Mouse (Mus musculus) c-Kit-positive CD71-positive TER-119-positive erythroid progenitor cells, embryonic 14.5 days (primary cell): ENCODE data around the gene Rrp1b.
"Not testable (repeated sequence)": the region's sequence is repeated elsewhere in the genome, so short reads cannot be mapped to it uniquely, and the experiment has no call there.

Experiments used
- DNase-seq: peaks from one replicate; pipeline ENCODE4 v3.0.0-alpha.2; 2013; ENCODE audit warnings: low spot score

The Rrp1b gene

DNA sequence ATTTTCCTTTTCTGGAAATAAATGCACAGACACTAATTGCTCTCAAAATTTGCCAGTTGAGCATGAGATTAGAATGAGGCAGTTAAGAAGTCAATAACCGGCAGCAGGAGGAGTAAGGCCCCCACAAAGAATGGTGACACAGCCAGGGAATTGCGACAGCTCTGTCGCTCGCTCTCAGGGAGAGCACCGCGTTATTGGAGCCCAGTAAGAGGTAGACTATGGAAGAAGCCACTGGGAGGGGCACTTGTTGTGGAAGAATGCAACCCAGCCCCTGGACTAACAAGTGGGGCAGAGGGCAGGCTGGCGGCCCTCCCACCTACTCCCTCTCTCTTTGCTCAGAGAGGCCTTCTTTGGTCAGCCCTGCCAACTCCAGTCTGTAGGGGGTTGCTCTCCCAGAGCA lies 4.2 kb upstream of the Rrp1b start:
- no peak for DNase-seq

DNA sequence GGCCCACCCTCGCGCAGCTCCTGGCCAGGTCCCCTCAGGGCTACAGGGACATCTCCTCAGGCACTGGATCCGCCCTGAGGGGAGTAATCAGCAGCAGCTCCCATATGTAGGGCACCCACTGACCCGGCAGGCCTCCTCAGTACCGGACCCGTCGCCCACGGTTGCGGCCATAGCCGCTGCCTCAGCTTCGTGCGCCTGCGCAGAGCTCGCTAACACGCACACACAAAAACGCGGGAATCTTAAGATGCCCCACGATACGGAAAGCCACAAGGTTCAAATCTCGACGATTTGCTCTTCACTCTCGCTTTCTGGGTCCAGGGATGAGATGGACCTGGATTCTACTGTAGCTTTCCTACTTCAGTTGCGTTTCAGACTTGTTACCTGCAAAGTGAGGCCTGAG lies 1.6 kb upstream of the Rrp1b start:
- no peak for DNase-seq

DNA sequence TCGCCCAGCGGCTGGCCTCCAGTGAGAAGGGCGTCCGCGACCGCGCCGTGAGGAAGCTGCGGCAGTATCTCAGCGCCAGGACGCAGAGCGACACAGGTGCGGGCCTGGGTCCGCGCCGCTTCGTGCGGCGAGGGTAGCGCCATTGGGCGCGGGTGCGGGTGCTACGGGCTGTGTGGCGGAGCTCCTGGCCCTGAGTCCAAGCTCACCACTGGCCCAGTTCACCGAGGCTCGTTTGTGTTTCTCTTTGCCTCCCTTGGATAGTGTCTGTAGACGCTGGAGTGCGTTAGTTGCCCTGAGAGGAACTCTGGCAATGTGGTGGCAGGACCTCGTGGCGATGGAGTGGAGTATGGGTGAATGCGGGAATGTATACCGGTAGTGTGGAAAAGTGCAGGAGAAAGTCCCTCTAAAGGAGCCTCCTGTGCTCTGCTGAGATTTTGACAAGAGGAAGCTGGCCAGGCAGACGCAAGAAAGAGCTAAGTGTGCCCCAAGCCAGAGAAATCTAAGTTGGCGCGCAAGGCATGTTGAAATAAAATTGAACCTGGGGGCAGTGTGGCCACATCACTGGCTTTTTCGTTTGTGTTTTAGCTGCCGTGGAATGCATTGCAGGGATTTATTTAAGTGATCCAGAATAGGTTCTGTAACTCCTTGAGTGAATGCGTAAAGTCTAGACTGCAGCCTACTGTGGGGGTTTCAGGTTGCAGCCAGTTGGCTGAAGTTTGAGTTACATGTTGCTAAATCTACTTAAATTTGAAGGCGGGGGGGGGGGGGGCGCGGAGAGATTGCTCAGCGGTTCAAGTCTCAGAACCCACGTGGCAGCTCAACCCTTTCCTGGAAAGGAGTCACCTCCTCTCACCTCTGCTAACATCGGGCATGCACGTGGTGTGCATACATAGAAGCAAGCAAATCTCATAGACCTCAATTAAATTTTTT lies 874 bp downstream of the Rrp1b start:
- DNase-seq = peak; percentile 26

DNA sequence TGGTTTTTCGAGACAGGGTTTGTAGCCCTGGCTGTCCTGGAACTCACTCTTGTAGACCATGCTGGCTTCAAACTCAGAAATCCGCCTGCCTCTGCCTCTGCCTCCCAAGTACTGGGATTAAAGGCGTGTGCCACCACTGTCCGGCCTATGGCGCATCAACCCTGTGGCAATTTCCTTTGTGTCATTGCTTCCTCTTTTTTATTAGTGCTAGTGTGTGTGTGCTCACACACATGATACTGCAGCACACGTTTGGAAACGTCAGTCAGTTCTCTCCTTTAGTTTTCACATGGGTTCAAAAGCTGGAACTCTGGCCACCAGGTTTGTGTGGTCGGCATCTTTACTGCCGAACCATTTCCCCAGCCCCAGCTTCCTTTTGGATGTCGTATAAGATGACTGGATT lies 4.4 kb downstream of the Rrp1b start:
- DNase-seq = no peak

DNA sequence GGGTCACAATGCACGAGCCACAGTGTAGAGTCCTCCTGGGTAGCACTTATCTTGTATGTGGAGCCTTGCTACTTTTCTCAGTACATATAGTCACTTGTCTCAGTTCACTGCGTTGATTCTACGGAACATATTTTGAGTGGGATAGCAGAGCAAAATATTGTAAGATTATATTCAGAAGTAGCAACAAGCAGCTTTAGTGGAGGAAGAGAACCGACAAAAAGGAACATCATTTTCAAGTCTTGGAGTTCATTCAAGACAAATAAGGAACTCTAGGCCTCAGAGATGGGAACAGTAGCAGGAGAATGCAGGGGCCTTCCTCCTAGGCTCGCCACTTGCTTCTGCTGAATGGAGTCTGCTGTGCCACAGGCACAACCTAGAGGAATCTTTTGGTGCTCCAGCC lies 10.6 kb downstream of the Rrp1b start:
- no peak for DNase-seq

DNA sequence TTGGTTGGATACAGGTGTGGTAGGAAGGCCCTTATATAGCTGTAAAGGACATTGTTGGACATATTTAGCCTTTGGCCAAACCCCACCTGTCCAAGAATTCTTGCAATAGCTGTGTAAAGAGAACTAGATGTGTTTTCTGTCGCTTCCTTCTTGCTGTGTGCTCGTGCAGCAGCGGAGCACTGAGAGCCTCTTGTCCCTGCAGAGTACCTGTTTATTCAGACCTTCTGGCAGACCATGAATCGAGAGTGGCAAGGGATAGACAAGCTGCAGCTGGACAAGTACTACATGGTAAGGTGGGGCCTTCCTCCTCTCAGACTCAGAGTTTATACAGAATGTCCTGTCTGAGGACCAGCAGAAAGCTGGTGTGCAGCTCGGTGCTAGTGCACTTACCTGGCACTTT lies 12.5 kb downstream of the Rrp1b start:
- no peak for DNase-seq

DNA sequence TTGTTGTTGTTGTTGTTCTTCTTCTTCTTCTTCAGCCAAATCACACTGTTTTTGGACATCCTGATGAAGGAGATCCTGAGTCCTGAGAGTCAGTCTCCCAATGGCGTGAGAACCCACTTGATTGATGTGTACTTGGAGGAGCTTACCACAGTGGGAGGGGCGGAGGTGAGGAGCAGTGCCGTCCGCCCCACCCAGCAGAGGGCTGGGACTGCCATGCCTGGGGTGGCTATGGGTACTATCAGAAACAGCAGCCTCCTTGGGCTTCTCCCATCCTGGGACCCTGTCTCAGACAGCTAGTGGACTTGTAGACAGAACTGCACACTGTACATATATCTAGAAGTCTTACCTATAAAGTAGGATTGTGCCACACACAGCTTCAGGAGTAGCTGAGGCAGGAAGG lies 14.0 kb downstream of the Rrp1b start:
- no peak for DNase-seq

DNA sequence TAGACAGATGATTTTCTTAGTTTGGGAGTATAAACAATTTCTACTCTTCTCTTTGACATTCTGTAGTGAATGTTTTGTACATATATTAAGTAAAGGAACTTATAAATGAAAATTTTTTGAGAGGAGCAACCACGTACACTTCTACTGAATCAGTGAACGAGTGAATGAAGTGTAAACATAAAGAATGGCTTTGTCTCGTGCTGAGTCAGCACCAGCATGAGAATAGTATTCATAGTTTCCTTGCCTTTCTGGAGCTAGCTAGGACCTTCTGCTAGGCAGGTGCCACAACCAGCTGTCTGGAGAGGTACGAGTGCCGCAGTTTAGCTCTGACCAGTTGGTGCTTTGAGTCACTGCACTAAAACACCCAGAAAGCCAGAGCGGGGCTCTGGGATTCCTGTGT lies 14.7 kb downstream of the Rrp1b start:
- DNase-seq = no peak

DNA sequence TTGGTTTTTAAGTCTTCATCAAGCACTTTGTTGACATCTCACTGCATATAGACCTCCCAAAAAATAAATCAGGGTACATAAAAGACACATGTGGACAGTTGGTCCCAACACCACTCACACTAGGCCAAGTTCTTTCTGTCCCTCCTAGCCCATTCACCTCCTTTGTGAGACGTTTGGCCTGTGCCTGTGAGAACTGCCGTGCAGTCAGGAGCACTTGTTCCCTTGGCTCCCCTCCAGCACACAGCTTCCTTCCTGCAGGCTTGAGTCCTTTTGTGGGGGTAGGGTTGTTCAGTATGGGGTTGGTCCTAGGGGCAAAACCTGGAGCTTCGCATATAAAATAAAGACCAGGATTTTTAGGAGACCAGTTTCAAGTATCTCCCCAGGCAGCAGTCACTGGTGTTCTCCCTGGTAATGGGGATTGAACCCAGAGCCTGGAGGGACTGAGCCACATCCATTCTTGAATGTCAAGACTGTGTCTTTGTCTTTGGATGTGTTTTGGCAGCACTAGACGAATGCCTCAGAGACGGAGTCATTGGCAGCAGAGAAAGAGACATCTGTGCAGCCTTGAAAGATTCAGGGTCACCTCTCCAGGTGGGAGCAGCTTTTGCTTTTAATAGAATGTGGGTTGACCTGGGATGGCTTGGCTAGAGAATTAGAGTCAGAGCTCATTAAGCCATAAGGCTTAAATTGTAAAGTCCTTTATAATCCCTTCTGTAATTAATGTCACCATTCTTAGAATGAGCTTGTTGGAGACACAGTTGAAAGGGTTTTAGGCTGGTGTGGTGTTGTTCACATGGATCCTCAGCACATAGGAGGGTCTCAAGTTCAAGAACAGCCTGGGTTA lies 16.6 kb downstream of the Rrp1b start:
- DNase-seq = no peak

DNA sequence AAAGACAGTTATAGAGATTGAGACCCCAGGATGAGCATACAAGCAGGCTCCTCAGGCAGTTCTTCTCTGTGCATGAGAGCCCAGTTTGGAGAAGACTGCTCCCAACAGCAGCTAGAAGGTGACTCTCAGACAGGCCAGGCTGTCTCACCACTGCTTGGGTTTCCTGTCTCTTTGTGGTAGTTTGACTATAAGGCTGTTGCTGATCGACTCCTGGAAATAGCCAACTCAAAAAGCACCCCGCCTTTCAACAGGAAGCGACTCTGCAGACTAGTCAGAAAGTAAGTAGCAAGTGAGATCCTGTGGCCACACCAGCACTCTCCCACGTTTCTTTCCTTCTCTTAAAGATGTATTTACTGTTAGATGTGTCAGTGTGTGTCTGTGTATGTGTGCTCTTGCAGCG lies 17.8 kb downstream of the Rrp1b start:
- DNase-seq = no peak

DNA sequence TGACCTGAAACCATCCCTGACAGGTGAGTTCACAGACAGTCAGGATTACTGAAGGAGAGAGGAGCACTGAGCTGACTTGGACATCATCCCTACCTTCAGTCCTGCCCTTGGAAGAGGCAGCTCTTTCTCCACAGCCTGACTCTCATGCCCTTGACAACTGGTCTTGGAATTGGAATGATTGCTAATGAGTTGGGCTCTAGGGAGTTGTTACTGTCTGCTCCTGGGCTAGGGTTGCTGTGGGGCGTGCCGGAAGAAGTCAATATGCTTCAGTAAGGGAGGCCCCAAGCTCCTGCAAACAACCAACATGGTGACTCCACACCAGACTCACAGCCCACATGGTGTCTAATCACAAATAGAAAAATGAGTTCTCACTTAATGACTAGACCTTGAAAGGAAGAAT lies 21.9 kb downstream of the Rrp1b start:
- no peak for DNase-seq

DNA sequence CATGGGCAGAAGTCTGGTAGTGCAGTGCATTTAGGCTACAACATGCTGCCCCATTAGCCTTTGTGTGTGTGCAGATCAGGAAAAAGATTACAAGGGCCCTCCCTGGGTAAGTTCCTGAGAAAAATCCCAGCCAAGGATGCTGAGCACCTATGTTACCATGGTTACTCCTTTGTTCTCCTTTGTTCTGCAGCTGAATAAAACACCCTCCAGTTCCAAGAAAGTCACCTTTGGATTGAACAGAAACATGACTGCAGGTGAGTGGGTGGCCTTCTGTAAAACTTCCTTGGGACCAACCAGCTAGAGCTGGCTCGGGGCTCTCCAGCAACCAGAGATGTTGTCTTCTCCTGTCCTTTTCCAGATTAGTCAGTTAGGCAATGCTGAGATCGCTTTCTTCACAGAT lies 23.2 kb downstream of the Rrp1b start:
- DNase-seq = no peak

DNA sequence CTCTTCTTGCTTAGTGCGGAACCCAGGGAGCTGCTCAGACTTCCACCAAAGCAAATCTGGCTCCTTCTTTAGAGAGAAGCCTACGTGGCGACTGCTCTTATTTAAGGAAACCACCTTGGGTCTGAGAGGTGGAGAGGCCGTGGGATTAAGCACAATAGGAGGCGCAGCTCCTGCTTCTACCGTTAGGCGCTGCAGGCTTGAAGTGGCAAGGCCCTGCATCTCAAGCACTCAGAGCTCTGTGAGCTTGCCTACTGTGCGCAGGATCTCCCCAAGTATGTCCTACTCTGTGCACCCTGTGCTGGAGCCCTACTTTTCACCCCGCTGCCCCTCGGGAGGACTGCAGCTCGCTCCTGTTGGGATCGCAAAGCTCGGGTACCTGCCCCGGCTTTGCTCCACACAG lies 25.3 kb downstream of the Rrp1b start:
- DNase-seq = no peak

DNA sequence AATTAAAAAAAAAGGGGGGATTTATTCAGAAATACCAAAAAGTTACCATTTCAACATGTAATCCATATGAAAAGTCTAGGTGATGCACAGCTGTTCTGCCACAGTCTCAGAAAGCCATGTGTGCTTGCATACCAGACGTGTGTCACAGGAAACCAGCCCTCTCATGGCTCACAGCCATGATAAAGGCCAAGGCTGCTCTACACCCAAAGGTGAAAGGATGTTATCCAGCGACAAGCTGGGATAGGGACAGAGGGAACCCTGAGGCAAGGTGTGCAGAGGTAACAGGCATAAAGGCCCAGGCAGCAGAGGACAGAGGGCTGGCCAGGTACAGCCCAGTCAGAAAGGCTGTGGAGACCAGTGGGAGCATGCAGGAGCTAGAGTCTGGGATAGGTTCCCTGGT lies 27.8 kb downstream of the Rrp1b start:
- no peak for DNase-seq

DNA sequence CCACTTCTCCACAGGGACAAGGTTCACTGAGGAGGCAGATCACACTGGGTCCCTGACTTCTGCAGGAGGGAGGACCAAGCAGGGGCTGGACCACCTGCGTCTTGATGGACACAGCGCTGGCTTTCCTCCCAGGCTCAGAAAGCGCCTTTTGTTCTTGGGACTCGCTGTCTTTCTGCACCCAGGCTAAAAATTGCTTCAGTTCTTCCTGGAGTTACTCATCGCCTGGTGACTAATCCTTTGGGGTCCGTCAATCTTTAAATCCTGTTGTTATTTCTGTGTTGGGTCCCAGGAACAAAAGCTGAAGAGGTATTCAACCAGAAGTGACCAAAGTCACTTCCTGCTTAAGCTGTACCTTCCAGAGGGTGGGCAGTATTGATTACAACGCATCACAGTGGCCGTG lies 28.9 kb downstream of the Rrp1b start:
- not testable (repeated sequence) for DNase-seq

DNA sequence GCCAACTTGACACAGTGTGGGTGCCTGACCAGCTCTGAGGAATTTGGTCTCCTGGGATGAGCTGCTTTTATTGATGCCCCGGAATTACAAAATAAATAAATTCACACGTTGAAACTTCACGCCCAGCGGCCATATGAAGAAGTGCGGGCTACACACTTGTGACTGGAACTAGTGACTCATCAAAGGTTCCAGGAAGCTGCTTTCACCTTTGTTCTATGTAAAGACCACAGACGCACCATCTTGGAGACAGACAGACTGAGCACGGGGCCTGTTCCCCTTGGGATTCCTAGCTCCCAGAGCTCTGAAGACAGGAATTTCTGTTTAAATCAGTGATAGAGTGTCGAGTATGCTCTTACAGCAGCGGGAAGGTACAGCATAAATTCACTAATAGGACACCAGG lies 31.6 kb downstream of the Rrp1b start:
- DNase-seq = no peak

DNA sequence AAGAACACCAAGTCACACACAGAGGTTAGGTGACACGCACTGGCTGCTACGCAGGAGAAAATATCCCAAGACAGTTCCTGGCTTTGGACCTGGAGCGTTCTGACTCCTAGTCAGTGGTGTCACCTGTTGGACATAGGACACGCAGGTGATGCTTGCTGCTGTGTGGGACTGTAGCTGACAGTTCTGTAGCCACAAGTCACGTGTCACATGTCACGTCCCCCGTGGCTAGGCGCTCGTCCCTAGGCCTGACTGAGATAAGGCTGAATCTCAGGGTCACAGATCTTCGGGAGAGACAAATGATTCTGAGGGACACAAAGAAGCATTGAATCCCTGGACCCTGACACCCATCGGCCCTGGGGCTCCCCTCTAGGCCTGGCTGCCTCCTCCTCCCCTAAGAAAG lies 32.5 kb downstream of the Rrp1b start:
- no peak for DNase-seq

DNA sequence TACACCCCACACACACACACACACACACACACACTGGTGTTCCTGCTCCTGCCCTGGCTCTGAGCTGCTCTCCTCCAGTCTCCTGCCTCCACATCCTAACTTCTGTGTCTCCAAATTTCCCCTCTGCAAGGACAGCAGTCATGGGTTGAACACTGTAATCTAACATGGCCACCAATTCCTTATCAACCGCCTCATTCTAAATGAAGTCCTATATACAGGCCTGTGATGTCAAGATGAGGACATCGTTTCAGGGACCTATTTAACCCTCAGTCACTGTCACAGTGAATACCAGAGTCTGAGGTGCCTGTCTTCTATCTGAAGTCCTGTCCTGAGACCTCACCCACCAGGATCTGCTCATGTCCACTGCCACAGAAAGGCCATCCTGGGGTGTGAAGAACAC lies 32.9 kb downstream of the Rrp1b start:
- DNase-seq = peak; percentile 29

DNA sequence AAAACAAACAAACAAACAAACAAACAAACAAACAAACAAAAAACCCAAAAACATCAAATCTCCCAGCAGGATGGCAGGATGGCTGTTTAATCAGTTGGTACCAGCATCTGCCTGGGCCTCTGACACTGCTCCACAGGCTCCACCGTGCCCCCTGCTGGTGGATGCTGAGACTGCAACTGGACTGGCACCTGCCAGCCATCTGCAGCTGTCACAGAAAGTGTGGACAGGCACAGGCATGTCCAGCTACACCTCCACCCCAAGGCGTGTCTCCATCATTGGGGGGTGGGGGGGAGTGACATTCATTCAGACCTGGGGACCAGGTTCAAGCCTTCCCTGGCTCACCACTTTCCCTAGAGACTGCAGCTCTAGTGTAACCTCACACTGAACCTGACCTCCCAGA lies 37.5 kb downstream of the Rrp1b start:
- DNase-seq = peak; percentile 74

DNA sequence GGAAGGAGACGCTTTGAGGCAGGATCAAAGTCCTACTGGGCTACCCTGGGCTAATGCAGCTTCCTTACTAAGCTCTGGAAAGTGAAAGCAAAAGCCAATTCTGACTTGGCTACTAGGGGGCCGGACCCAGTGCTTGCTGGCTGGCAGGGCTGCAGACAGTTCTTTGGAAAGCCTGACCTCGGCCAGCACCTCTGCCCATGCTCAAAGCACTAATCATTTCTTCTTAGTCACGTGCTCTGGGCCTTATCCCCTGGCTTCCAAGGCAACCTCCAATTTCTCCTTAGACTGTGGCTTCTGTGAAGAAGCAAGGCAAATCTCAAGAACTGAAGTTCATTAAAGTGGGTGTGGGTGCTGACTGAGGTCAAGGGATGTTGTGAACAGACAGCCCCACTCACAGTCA lies 38.8 kb downstream of the Rrp1b start:
- no peak for DNase-seq

DNA sequence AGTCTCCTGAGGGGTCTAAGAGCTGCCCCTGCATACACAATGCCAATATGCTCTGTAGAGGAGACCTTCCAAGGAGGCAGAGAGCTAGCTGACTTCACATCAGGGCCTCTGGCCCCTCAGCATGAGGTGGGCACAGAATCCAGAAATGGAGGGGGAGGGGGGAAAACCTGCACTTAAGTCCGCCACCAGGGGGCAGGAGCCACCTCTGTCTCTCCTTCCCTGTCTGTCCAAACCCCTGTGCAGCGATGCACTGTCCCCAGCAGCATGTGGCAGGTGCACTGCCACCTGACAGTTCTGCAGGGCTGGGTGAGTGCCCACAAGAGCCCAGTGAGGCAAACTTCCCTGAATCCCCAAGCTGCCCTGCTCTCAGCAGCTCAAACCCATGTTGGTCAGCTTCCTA lies 39.3 kb downstream of the Rrp1b start:
- peak; percentile 48 for DNase-seq

DNA sequence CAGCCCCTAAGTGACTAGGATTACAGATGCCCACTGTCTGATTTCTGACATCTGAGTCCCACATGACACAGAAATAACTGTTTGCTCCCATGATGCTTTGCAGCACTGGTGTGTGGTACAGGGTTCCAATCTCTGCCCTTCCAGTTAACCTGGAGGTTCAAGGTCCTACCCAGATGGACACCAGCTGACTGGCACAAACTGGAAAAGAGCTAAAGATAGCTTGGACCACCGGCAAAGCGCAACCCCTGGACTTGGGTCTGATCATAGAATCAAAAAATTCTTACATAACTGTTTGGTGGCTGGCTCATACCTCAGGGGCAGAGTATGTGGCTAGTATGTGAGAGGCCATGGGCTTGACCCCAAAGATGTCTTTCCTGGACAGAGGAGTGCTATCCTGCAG lies 47.5 kb downstream of the Rrp1b start:
- DNase-seq = no peak

DNA sequence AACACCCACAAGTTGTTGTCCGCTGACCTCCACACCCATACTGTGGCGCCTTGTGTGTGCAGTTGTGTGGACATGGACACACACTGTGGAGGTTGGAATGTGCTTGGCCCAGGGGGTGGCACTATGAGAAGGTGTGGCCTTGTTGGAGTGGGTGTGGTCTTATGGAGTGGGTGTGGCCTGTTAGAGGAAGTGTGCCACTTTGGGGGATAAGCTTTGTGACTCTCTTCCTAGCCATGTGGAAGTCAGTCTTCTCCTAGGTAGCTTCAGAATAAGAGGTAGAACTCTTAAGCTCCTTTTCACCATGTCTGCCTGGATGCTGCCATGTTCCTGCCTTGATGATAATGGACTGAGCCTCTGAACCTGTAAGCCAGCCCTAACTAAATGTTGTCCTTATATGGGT lies 51.2 kb downstream of the Rrp1b start:
- DNase-seq = peak; percentile 45

DNA sequence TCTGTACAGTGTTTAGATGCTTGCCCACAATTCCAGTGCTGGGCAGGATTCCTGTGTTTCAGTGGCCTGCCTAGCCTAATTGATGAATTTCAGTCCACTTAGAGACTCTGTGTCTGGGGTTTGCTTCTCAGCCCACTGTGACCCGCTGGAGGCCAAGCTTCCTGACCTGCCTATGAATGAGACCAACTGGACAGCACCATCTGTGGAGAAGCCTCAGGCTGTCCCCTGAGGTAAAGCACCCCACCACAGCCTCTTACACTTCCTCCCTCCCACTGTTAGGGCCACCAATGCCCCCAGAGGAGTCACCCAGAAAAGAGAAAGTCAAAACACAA lies 55.1 kb downstream of the Rrp1b start:
- no peak for DNase-seq
